Mouse (Mus musculus) megakaryocyte, embryonic 14.5 days (primary cell): ENCODE data around the gene Lrrc74b.

ENCODE experiments used
- FLI1 ChIP-seq: IDR thresholded peaks from 2 replicates; pipeline ENCODE4 v1.6.1; 2012; ENCODE audit warnings: low read length, inconsistent platforms, mixed read lengths
- GATA1 ChIP-seq: IDR thresholded peaks from 3 replicates; pipeline ENCODE4 v1.6.1; 2012; ENCODE audit warnings: mixed read lengths, low read length, inconsistent platforms, borderline replicate concordance

- TF ChIP-seq GATA1 = no peak
- no peak for TF ChIP-seq FLI1
Measured at GRCm38 (mm10) chr16:17605684-17606083, 44.6 kb upstream of the Lrrc74b start.
